Mouse (Mus musculus) heart, postnatal 14 days (tissue): ENCODE results near the gene Dnaja1. TPM values are rescaled to one million over a fixed set of nuclear protein-coding genes. Genes with fewer than 3 reads are reported as not detected.

ENCODE experiments used
- DNase-seq, 2 experiments: peaks; one replicate each; pipeline ENCODE4 v3.0.0; 2021 to 2022
- intact Hi-C: fragments of 180-260 bp; cut with DNase I; formaldehyde crosslinking; loops from one replicate; pipeline ENCODE4 v1.15.1; 2025
- long read RNA-seq, 2 experiments: library from polyadenylated mRNA; stranded (forward); transcript quantifications; one replicate each; pipeline ENCODE4 v2.0.0; 2021
- total RNA-seq, 2 experiments: library from RNA; stranded (reverse); gene quantifications; 2 replicates each; pipeline ENCODE4 v1.2.3; 2021

The Dnaja1 gene
- 100 to 1,000 TPM in 1 of 2 experiments, 10 to 100 TPM in 1; 79.5 to 110 TPM for total RNA-seq
- long read RNA-seq, experiment 1, full-length matches to known transcripts: 194 of 201 reads
- long read RNA-seq, experiment 1, partial matches to known transcripts: 3 of 201 reads
- long read RNA-seq, experiment 1, other reads (novel, unspliced or antisense): 4 of 201 reads
- long read RNA-seq, experiment 2, full-length matches to known transcripts: 103 of 115 reads
- long read RNA-seq, experiment 2, partial matches to known transcripts: 6 of 115 reads
- long read RNA-seq, experiment 2, other reads (novel, unspliced or antisense): 6 of 115 reads

- intact Hi-C loops: no loop called here
- DNase-seq: peak; percentile 99 to 100
Observed at GRCm38 (mm10) chr4:40722011-40722666, at the start of gene Dnaja1. Gene Dnaja1, plus strand, starts transcription at chr4:40722150.

- no peak for DNase-seq
- intact Hi-C loops: no loop called here
Observed at GRCm38 (mm10) chr4:40673526-40673925, 48.4 kb upstream of the Dnaja1 start.

- intact Hi-C loops: loop anchor here (5.0 kb wide), 1 partner anchor 544 kb away; no protein-coding TSS in a partner anchor
- DNase-seq: no peak
Observed at GRCm38 (mm10) chr4:40676338-40676737, 45.6 kb upstream of the Dnaja1 start.

- DNase-seq: no peak
- intact Hi-C loops: loop anchor here (5.0 kb wide), 1 partner anchor 545 kb away; no protein-coding TSS in a partner anchor
Observed at GRCm38 (mm10) chr4:40677132-40677531, 44.8 kb upstream of the Dnaja1 start.

GRCm38 (mm10) chr4:40680250-40680860, 41.6 kb upstream of the Dnaja1 start:
- DNase-seq: peak; percentile 25 to 26
- intact Hi-C loops: no loop called here

- intact Hi-C loops: loop anchor here (1.0 kb wide), 1 partner anchor 381 kb away; no protein-coding TSS in a partner anchor
- peak; percentile 57 to 75 for DNase-seq
Observed at GRCm38 (mm10) chr4:40681908-40682307, 40.0 kb upstream of the Dnaja1 start.

GRCm38 (mm10) chr4:40682359-40682758, 39.6 kb upstream of the Dnaja1 start:
- intact Hi-C loops: loop anchor here (1.0 kb wide), 1 partner anchor 381 kb away; no protein-coding TSS in a partner anchor
- DNase-seq: no peak

GRCm38 (mm10) chr4:40683306-40683705, 38.6 kb upstream of the Dnaja1 start:
- intact Hi-C loops: no loop called here

GRCm38 (mm10) chr4:40691100-40691499, 30.9 kb upstream of the Dnaja1 start:
- intact Hi-C loops: no loop called here
- no peak for DNase-seq

More at GRCm38 (mm10) chr4:40683306-40683705, 38.6 kb upstream of the Dnaja1 start:
- no peak for DNase-seq

GRCm38 (mm10) chr4:40697059-40697458, 24.9 kb upstream of the Dnaja1 start:
- DNase-seq: no peak
- intact Hi-C loops: no loop called here

GRCm38 (mm10) chr4:40700216-40700615, 21.7 kb upstream of the Dnaja1 start:
- intact Hi-C loops: no loop called here
- DNase-seq: no peak

GRCm38 (mm10) chr4:40701796-40702195, 20.2 kb upstream of the Dnaja1 start:
- intact Hi-C loops: no loop called here
- DNase-seq: no peak

GRCm38 (mm10) chr4:40702797-40703709, 18.9 kb upstream of the Dnaja1 start, which contains the start of gene Aptx:
Gene Aptx, minus strand, starts transcription at chr4:40703194.
- intact Hi-C loops: no loop called here
- peak; percentile 92 to 97 for DNase-seq

GRCm38 (mm10) chr4:40703710-40704275, 18.2 kb upstream of the Dnaja1 start:
- intact Hi-C loops: loop anchor here (2.0 kb wide), 1 partner anchor 15 kb away; no protein-coding TSS in a partner anchor
- no peak for DNase-seq

GRCm38 (mm10) chr4:40717141-40717540, 4.8 kb upstream of the Dnaja1 start:
- intact Hi-C loops: no loop called here
- DNase-seq: no peak

- DNase-seq: no peak
- intact Hi-C loops: no loop called here
Observed at GRCm38 (mm10) chr4:40720910-40721309, 1.0 kb upstream of the Dnaja1 start.

- intact Hi-C loops: no loop called here
- peak; percentile 77 to 81 for DNase-seq
Observed at GRCm38 (mm10) chr4:40722687-40723460, 924 bp downstream of the Dnaja1 start.

- intact Hi-C loops: no loop called here
- DNase-seq: no peak
Observed at GRCm38 (mm10) chr4:40725141-40725540, 3.2 kb downstream of the Dnaja1 start.

GRCm38 (mm10) chr4:40725554-40725953, 3.6 kb downstream of the Dnaja1 start:
- DNase-seq: no peak
- intact Hi-C loops: no loop called here
